In the genomic region with DNA sequence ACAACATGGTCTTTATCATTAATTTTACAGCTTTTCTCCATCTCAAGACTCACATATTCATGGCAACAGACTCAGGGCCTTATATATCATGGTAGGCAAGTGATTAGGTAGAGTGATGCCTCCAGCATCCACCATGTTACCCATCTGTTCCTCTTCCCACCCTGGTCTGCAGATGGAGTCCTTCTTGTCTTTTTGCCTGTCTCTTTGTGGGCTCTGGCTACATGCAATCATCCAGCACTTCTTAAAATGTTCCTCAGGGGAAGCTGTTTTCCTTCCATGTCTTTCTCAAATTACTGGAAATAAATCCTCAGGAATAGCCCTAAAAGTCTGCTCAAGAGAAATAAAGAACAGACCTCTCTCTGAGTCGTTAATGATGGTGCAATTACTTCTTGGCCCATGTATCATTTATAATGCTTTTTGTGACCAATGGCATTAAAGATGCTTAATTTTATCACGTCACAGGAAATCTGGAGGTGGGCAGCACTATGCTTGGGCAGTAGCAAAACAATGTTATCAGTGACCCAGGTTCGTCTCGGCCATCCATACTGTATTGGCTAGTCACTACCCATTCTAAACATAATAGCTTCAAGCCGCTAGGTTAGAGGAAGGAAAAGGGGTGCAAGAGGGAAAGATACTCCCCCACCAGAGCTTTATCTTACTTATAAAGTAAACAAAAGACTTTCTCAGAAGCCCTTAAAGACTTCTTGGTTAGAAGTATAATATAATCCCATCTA, we compare ENCODE assay signal across 15 mouse cellular contexts.
"Had no signal": no experiment of that assay in that cellular context is flagged by ENCODE, and none has a peak within 500 bp of the region (broad histone marks: within the 10 kb centered on the region; RNA-seq: fewer than 3 reads in every experiment).

No protein-coding gene starts in this region.

- H3K4me1 ChIP-seq: lung, embryonic 15.5 days; megakaryocyte, embryonic 14.5 days; midbrain, embryonic 13.5 days; midbrain, embryonic 15.5 days; neural tube, embryonic 12.5 days; stomach, embryonic 15.5 days had no signal

- DNase-seq: lung, adult 2 months; lung, postnatal 10 days; right cerebral cortex, postnatal 14 days; thymus, adult 2 months; thymus, postnatal 25 days; thymus, postnatal 4 days had no signal

- H3K27me3 ChIP-seq: lung, embryonic 15.5 days; midbrain, embryonic 13.5 days; midbrain, embryonic 15.5 days; neural tube, embryonic 12.5 days; stomach, embryonic 15.5 days had no signal

- H3K4me3 ChIP-seq: lung, embryonic 15.5 days; megakaryocyte, embryonic 14.5 days; midbrain, embryonic 13.5 days; midbrain, embryonic 15.5 days; neural tube, embryonic 12.5 days; stomach, embryonic 15.5 days had no signal

- H3K9ac ChIP-seq: lung, embryonic 15.5 days; midbrain, embryonic 13.5 days; midbrain, embryonic 15.5 days; neural tube, embryonic 12.5 days; stomach, embryonic 15.5 days had no signal

- H3K9me3 ChIP-seq: lung, embryonic 15.5 days; megakaryocyte, embryonic 14.5 days; midbrain, embryonic 13.5 days; midbrain, embryonic 15.5 days; neural tube, embryonic 12.5 days; stomach, embryonic 15.5 days had no signal

- H3K27ac ChIP-seq: lung, embryonic 15.5 days; macrophage; midbrain, embryonic 13.5 days; midbrain, embryonic 15.5 days; neural tube, embryonic 12.5 days; stomach, embryonic 15.5 days; stomach, postnatal 0 days had no signal

- H3K4me2 ChIP-seq: lung, embryonic 15.5 days; midbrain, embryonic 11.5 days; midbrain, embryonic 13.5 days; midbrain, embryonic 15.5 days; neural tube, embryonic 12.5 days; stomach, embryonic 15.5 days had no signal

- H3K36me3 ChIP-seq: lung, embryonic 15.5 days; midbrain, embryonic 13.5 days; midbrain, embryonic 15.5 days; neural tube, embryonic 12.5 days; stomach, embryonic 15.5 days had no signal

- ATAC-seq: midbrain, embryonic 13.5 days; midbrain, embryonic 15.5 days had no signal
